Mouse (Mus musculus) MN1 (cell line): ENCODE results near the gene Ppil6.
A peak's percentile ranks its signal among the peaks of the same experiment; 100 is the strongest.

ENCODE experiments used
- DNase-seq: peaks from one replicate; pipeline ENCODE4 v3.0.0-alpha.2; 2016; ENCODE audit warnings: low spot score

The Ppil6 gene

DNA sequence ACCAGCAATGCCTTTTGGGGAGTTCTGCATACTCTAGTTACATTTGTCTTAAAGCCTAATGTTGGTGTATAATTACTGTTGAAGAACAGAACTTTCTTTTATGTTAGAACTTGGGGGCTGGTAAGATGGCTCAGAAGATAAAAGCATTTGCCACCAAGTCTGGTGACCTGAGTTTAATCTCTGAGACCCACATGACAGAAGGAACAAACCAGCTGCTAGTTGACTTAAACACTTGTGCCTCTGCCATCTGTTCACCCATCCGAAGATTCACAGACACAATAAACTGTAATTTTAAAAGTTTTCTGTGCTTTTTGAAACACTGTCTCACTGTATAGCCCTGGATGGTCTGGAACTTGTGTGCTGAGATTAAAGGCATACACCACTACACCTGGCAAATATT lies 35.5 kb downstream of the Ppil6 start:
- no peak for DNase-seq

DNA sequence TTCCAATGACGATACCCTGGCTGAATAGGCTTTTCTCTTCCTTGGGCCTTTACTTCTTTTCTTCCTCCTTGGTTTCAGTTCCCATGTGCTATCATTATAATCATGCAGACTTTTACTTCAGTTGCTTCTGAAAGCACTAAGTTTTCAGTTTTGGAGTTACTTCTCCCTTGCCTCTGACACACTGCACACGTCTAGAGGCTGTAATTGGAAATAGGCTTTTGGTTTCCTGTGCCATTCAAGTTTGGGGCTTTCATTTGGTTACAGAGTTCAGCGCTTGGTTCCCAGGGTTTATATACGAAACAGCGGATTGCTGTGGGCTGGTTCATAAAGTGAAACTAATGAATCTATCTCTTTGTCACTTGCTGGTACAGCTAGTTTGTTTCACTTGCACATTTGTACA lies 39.7 kb downstream of the Ppil6 start:
- DNase-seq, result no peak

DNA sequence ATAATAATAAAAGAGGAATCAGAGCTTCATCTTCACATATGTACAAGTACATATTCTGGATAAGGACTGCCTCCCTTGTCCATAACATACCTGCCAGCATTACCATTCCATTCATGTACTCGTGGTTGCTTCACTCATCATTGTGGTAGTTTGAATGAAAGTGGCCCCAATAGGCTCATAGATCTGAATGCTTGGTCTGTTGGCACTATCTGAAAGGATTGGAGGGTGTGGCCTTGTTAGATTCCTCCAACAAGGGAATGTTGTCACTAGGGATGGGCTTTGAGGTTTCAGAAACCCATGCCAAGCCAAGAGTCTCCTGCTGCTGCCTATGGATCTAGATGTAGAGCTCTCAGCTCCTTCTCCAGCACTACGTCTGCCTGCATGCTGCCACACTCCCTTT lies 45.8 kb downstream of the Ppil6 start:
- no peak for DNase-seq

DNA sequence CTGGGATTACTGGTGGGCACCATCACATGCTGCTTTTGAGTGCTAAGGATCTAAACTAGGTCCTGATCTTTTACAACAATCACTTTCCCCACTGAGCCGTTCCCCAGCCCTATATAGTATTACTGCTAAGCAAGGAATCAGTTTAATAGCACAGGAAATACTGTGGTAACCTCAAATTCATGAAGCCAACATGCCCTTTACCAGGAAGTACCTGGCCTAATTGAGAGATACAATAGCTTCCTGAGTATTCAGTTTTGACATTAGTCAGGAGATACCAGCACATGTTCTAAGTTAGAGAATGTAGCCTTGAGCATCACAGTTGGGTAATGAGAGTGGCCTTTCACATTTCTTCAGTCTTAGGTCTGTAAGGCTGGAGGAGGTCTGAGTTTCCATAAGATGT lies 46.5 kb downstream of the Ppil6 start:
- DNase-seq, result no peak

DNA sequence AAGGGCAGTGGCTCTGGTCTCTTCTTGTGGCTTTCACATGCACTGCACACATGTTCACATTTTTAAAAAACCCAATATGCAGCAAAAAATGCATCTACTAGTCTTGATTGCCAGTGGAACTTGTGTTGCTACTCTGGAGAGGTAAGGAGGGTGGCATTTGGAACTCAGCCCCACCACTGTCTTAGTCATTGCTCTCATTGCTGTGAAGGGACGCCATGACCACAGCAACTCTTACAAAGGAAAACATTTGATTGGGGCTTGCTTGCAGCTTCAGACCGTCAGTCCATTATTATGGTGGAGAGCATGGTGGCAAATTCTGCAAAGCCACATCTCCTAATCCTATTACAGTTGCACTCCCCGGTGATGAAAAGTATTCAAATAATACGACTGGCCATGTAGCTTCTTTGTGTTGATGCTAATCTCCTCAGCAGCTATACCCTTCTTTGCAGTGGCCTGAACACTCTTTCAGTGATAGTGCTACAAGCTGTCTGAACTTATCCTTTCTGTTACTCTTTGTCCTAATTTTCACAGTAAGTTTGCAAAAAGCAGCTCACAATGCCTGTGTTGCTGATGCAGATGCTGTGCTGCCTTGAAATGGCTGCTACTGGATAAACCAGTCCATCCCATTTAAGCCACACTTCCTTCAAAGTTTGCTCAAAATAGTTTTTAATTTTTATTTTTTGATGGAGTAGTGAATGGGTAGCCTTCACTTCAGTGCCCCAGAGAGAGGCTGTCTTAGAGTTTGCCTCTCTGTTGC lies 47.2 kb downstream of the Ppil6 start:
- no peak for DNase-seq

DNA sequence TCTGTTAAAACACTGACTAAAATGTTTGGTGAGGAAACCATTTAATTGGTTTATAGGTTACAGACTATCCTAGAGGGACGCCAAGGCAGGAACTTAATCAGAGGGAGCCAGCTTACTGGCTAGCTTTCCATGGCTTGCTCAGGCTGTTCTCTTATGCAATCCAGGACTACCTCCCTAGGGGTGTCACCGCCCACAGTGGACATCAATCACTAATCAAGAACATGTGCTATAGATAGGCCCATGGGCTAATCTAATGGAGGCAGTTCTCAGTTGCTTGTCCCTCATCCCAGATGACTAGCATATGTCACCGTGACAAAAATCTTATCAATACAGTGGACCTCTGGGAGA lies 47.7 kb downstream of the Ppil6 start:
- no peak for DNase-seq

DNA sequence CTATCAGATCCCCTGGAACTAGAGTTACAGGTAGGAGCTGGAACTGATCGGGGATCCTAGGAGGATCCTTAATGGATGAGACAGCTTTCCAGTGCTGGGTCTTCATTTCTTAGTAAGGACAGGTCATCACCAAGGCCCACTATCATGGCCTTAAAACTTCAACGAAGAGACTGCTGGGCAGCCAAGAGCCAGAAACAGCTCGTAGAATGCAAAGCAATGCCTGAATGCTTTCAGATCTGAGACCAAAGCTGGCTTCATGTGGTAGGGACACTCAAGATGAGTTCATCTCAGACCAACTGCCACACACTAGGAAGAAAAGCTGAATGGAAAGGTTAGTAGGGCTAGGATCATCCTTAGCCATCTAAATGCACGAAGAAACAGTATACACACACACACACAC lies 48.7 kb downstream of the Ppil6 start:
- DNase-seq, result no peak

DNA sequence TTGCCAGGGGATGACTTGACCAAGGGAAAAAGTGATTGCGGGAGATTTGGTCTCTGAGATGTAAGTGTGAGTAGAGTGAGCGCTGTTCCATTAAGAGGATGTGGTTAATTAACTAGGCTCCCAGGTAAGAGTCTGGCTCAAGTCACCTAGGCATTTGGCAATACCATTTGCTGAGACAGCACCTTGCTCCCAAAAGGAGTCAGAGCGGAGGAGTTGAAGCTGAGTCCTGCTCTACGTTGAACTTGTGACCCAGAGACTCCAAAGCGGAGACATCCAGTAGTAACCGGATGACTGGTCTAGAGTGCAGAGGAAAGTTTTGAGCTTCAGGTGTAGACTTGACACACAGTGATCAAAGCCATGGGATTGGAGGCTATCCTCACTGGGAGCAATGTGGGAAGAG lies 51.8 kb downstream of the Ppil6 start:
- DNase-seq, result no peak

DNA sequence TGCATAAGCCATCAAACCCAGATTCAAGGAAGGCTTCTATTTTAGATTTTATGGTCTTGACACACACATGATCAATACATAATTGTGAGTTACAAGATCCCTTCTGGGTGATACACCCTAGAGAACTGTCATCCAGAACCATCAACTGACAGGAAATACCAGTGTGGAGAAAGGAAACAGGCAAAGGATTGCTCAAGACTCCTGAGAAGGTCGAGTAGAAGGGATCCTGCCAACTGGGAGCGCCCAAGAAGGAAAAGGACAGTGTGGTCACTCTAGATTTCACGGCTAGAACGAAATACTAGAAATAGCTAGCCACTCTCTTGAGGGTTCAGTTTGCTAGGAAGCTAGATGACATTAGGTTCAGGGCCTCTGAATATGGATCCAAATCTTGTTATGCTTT lies 53.2 kb downstream of the Ppil6 start:
- no peak for DNase-seq

DNA sequence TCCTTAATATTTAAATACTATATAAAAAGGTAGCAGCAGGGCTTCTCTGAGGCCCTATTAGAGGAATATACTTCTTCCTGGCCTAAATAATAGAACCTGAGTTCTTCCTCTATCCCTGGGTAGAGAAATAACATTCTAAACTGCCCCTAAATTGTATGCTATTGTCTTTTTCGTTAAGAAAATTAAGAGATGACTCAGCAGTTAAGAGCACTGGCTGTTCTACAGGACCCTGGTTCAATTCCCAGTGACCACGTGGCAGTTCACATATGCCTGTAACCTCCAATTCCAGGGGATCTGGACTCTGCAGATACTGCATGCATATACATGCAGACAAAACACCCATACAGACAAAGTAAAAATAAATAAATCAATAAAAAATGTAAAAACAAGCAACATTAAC lies 53.6 kb downstream of the Ppil6 start:
- DNase-seq, result no peak

DNA sequence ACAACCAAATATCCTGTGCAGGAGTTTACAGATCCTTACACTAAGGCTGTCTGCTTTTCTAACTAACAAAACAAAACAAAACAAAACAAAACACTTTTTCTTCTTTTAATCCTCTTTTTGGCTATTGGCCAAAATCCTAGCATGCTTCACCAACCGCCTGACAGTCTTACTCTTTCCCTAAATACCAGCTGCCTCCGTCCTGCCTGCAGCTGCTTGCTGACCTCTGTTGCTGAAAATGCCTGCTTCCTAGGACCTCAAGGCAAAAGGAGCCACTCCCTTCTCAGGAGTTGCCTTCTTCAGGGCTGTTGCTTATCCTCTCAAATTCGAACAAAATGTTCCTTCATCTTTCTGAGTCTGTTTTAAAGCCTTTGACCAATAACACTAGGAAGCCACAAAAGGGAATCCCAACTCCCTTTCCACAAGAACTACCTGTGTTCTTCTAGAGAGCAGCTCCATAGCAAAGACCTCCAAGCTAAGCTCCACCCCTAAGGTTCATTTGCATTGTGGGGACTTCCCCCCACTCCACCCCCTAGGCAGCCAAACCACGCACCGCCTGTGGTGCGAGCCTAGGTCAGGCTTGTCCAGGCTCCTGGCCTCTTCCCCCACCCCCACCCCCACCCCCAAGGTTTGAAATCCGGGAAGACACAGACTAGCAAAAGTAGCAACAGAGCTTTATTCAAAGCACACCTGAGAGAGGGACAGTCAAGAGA lies 54.4 kb downstream of the Ppil6 start:
- DNase-seq, result peak; percentile 59

DNA sequence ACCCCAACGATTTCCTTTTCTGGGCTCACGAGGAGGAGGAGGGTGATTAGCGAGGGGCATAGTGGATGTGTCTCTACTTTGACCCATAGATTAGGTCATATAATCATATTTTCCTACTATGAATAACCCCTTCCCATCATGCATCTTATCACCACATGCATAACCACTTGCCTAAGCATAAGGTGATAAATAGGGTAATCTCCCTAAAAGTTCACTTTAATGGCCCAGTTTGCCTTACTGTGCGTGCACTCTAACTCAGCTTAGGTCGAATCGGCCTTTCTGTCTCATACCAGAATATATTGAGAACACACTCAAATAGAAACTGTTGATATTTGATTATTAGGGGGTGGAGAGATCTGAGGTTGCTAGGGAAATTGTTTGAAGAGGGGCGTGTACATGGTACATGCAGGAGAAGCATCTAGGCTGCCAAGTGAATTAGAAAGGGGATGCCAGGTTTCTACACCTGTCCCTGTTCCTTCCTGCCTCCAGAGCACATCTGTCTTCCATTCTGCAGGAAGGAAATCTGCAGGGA lies 55.1 kb downstream of the Ppil6 start:
- DNase-seq, result no peak

DNA sequence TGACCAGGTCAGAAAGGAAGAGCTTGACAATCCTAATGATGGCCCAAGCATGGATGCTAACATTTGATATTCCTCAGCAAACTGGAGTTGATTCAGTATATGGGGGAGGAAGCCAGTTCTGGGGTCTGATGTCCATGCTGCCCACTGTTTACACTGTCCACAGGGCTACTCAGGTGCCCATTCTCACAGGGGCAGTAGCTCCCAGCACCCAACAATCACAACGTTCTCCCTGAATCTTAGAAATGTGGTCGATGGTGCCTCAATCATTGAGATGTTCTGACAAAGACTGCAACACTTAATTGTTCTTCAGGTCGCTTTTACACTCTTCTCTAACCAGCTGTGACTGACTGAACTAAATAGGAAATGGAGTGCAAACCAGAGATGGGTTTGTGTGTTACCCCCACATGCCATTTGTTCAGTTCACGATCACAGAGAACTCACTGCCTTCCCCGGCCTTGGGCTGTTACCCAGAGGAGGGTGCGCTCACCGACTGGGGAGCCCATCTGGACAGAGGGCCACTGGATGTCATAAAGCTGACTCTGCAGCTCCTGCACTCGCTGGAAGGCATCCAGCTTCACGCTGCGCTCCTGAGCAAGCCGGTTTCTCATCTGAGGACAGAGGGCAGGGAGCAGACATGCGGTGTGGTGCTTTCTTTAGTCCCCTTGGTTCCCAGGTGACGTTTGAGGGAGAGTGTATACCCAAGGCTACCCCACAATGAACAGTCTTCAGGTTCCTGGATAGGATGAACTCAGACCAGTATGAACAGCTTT lies 56.3 kb downstream of the Ppil6 start:
- DNase-seq, result no peak

DNA sequence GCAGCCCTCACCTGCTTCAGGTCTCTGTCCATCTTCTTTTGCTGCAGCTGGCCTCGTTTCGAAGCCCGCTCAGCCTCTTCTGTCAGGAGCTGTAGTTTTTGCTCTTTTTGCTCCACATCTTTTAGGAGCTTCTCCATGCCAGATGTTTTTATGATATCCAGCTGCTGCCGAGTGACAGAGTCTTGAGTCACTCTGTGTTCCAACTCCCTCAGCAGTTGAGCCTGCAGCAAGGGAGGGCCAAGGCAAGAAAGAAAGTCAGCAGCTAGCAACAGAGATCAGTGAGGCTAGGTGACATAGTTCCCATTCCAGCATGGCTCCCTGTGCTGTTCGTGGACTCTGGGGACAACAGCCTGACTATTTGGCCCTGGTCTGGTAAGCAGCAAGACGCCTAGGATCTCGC lies 60.5 kb downstream of the Ppil6 start:
- DNase-seq, result no peak

DNA sequence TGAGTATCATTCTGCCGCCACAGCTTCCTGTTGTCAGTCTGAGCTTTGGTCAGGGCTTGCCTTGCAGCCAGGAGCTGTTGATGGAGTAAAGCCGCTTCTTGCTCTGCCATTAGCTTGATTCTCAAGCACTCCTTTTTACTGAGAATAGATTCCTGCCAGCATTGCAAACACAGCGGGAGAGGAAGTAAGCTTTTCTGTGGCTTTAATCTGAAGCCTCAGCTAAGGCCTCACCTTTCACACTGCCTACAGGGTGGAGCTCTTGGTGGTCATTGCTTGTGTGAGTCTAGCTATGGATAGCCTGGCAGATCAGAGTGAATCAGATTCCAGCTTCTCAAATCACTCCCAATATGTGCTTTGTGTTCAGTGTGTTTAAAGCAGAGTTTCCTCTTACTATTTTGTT lies 62.1 kb downstream of the Ppil6 start:
- DNase-seq, result no peak

DNA sequence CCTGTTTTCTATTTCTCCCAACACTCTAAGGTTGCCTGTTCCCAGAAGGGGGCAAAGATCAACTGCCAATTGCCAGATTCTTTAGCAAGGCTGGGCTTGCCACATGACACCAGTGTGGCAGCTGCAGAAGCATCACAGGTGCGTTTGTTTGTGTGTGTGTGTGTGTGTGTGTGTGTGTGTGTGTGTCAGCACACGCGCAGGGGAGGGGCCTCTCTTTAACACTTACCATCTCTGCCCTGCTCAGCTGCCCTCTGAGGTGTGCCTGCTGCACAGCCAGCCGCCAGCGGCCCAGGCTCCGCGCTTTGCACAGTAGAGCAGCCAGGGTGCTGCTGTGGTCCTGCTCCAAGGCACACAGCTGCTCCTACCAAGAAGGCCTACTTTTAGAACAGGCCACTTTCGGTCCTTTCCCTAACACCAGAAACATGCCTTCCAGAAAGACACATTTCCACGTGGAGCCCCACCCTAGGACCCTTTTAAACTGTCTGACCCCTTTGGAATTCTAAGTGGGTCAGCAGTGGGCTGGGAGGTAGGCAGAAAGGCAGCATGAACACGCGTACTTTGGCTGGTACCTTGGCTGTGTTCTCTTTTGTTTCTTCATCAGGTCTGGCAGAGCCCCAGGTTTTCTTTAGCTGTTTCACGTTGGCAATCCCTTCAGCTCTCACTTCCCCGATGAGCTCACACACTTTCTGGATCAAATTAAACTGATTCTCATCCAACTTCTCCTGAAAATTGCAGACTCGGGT lies 62.8 kb downstream of the Ppil6 start:
- DNase-seq, result peak; percentile 40

DNA sequence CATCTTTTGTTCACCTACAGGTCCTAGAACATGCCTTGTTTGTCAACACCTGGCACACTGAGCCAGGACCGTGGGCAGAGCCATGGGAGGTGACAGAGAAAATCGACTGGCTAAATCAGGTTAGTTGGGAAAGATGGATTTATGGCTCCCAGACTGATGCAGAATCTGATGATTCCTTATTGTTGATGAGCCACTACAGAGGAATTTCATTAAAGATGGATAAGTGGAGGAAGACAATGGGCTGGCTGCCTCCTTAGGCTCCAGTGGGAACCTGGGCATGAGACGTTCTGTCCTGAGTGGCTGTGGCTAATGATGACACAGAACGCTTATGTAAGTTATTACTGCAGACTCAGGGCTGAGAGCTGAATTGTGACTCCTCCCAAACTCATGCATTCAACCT lies 63.5 kb downstream of the Ppil6 start:
- DNase-seq, result peak; percentile 33

DNA sequence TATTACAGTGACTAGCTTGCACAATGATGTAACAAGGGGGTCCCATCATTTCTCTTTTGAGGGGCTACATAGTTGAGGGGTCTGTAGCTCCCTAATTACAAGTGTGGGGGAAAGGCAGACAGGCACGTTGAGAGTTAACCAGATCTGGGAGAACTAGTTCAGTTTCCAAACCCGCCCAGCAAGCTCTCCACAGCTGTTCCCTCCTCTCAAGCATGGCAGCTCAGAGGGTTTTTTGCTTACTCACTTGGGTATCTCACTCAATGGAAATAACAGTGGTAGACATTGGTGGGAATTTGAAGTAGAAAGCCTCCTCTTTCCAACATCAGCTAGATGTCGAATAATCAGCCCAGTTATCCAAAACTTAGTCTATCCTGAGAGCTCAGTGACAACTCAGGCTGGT lies 64.8 kb downstream of the Ppil6 start:
- no peak for DNase-seq

DNA sequence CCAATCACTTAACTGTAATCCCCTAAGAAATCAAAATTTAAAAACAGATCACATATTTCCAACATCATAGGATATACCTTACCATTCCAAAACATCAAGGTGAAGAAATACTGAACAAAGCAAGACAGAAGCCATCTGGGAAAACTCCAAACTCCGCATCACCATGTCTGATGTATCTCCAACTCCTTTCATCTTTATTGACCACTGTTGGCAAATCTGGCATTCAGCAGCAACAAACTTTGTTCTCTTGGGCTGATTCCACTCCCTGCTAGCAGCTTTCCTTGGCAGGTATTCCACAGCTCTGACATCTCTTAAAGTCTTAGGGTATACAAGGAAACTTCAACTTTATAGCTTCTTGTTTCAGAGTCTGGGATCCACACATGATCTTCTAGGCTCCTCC lies 68.2 kb downstream of the Ppil6 start:
- DNase-seq, result no peak

DNA sequence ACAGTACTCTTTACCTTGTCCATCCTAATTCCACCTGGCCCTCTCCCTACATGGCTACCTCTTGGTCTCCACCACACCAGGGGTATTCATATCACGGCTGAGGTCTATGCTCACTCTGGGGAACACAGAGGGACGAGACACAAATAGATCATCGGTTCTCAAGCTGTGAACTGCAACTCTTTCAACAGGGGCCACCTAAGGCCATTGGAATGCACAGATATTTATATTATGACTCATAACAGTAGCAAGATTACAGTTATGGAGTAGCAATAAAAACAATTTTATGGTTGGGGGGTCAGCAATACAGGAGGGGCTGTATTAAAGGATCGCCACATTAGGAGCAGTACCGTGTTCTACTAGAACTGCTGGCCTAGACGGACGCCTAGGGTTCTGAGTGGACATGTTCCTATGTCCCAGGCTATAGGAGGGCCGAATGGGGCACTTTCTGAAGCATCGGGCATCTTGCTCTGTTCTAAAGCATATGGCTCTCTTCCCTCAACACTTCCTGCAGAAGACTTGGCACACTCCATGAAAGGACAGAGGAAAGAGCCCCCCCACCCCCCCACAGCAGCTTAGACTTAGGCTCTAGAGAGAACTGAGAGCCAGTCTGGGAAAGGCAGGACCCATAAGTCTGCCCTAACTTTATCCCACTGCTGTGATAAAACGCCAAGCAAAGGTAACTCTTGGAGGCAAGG lies 71.6 kb downstream of the Ppil6 start:
- no peak for DNase-seq
